ENCODE assay signal across 25 mouse cellular contexts in genomic region chr16:49430296-49430695, GRCm38 (mm10).
DNase-seq lines count a peak whose midpoint lies in the region; ATAC-seq and TF ChIP-seq lines count a peak whose summit lies in the region.
"Had no signal": no experiment of that assay in that cellular context is flagged by ENCODE, and none has a peak within 500 bp of the region (broad histone marks: within the 10 kb centered on the region; RNA-seq: fewer than 3 reads in every experiment).

No protein-coding gene starts in this region.

- TF ChIP-seq RAD21 in MEL (IDR thresholded peaks at IDR 0.05; ENCODE audit: low read depth, low read length): no peak

- H3K9me3 ChIP-seq in MEL (replicated peaks; ENCODE audit: insufficient read depth, low read length): no peaks in the 10 kb centered on the region
- H3K9me3 ChIP-seq: G1E had no signal

- no peaks in the 10 kb centered on the region for H3K27me3 ChIP-seq in MEL (ENCODE audit: control insufficient read depth in 1 of 2, insufficient read depth in 2 of 2, low read length in 2 of 2)
- H3K27me3 ChIP-seq: CH12.LX had no signal

- peak in 1 of 2 experiments; percentile 20; a peak in 1 of 4 replicates for TF ChIP-seq EP300 in MEL (IDR thresholded peaks at IDR 0.05; ENCODE audit: low read depth in 1 of 2, low read length in 2 of 2)

- DNase-seq in 416B (ENCODE audit: low read depth) (peak; percentile 53), MEL (ENCODE audit: low read depth, low spot score) (peak; percentile 35), MEL-GATA-1-ER (ENCODE audit: extremely low read depth, low read depth) (peak; percentile 60), liver (no peak)
- DNase-seq in heart, adult 18-20 months: no peak
- DNase-seq in kidney, postnatal 4 days: no peak
- DNase-seq in natural killer cell, adult 2 months (ENCODE audit: low spot score in 2 of 2): no peak
- DNase-seq: adrenal gland, adult 2 months; adrenal gland, adult 8-10 months; adrenal gland, postnatal 10 days; adrenal gland, postnatal 14 days; adrenal gland, postnatal 25 days; adrenal gland, postnatal 36 days; B cell, adult 2 months; cerebellum, adult 11 months; cerebellum, adult 11-12 months; cerebellum, adult 18-20 months; cerebellum, adult 2 months; cerebellum, adult 8-10 months had no signal

- H3K27ac ChIP-seq in MEL (ENCODE audit: control insufficient read depth, low read depth, low read length): no peak overlapping the region

- H3K79me2 ChIP-seq in MEL (ENCODE audit: control insufficient read depth, insufficient read depth, low read length, poor library complexity): no peaks in the 10 kb centered on the region

- no peaks in the 10 kb centered on the region for H3K4me1 ChIP-seq in MEL (ENCODE audit: control insufficient read depth in 1 of 2, insufficient read depth in 2 of 2, low read length in 2 of 2)

- H3K9ac ChIP-seq in MEL (ENCODE audit: control insufficient read depth, low read depth, low read length, poor library complexity, severe bottlenecking): no peak overlapping the region

- TF ChIP-seq CTCF in MEL (IDR thresholded peaks at IDR 0.05 in 2 of 3, conservative IDR thresholded peaks at IDR 0.05 in 1 of 3; ENCODE audit: control insufficient read depth in 1 of 3, insufficient read depth in 1 of 3, low read depth in 2 of 3, low read length in 3 of 3, poor library complexity in 1 of 3, severe bottlenecking in 1 of 3): no peak

- 0 out of 2 replicates have a peak, but pooled peaks have one; percentile 32 for ATAC-seq in common myeloid progenitor, adult 5-6 weeks (replicated peaks; ENCODE audit: low read depth, poor library complexity, severe bottlenecking)
- ATAC-seq: activated CD4-positive, CD25-positive, alpha-beta regulatory T cell, adult 4 months; CD4-positive, CD25-positive, alpha-beta regulatory T cell, adult 4 months; Patski had no signal

- H3K4me3 ChIP-seq in MEL (ENCODE audit: control insufficient read depth in 1 of 2, insufficient read depth in 1 of 2, low read depth in 2 of 2, low read length in 2 of 2): no peak overlapping the region

- no peaks in the 10 kb centered on the region for H3K36me3 ChIP-seq in MEL (ENCODE audit: control insufficient read depth in 1 of 2, insufficient read depth in 2 of 2, low read length in 2 of 2)
- H3K36me3 ChIP-seq: G1E had no signal

- TF ChIP-seq POLR2A in MEL (IDR thresholded peaks at IDR 0.05; ENCODE audit: control insufficient read depth in 1 of 2, insufficient read depth in 1 of 2, low read depth in 1 of 2, low read length in 2 of 2, poor library complexity in 1 of 2): no peak

TF ChIP-seq in MEL, 35 proteins besides CTCF, POLR2A, EP300 and RAD21:
- no peak for TF ChIP-seq KAT2A (conservative IDR thresholded peaks at IDR 0.05; ENCODE audit: low read depth, low read length)
- no peak for TF ChIP-seq CHD1 (IDR thresholded peaks at IDR 0.05; ENCODE audit: low read depth, low read length)
- TF ChIP-seq ZNF384 (IDR thresholded peaks at IDR 0.05; ENCODE audit: low read depth, low read length): no peak
- TF ChIP-seq TAL1 (IDR thresholded peaks at IDR 0.05; ENCODE audit: low read length): peak; percentile 20; the same call in 1 of the 2 replicates
- no peak for TF ChIP-seq BHLHE40 (IDR thresholded peaks at IDR 0.05; ENCODE audit: borderline replicate concordance, low read depth, low read length)
- TF ChIP-seq GATA1 (IDR thresholded peaks at IDR 0.05; ENCODE audit: low read depth, low read length): 0 out of 2 replicates have a peak, but pooled peaks have one; percentile 18
- no peak for TF ChIP-seq ZMIZ1 (IDR thresholded peaks at IDR 0.05; ENCODE audit: low read depth, low read length)
- TF ChIP-seq USF2 (IDR thresholded peaks at IDR 0.05; ENCODE audit: borderline replicate concordance in 1 of 2, insufficient read depth in 1 of 2, low read depth in 1 of 2, low read length in 2 of 2): no peak
- TF ChIP-seq MYB (IDR thresholded peaks at IDR 0.05; ENCODE audit: low read depth, low read length): no peak
- no peak for TF ChIP-seq ETS1 (IDR thresholded peaks at IDR 0.05; ENCODE audit: low read depth, low read length)

Comparison
In these comparisons a context has a peak if more than half of its experiments do, and no peak if none do; other contexts are left out.
1. DNase-seq: peak in 416B (single experiment), MEL (single experiment) and MEL-GATA-1-ER (single experiment); none in liver (single experiment), heart, adult 18-20 months (0 of 2), kidney, postnatal 4 days (0 of 2) and natural killer cell, adult 2 months (0 of 2).